Mouse (Mus musculus): ENCODE results near the gene Brox.

GRCm38 (mm10) chr1:183267666-183268065, 29.4 kb downstream of the Brox start:
- no peak for TF ChIP-seq CTCF (conservative IDR thresholded peaks at IDR 0.05; ENCODE audit: low read length)
- no peak for TF ChIP-seq POU5F1 (IDR thresholded peaks at IDR 0.05; ENCODE audit: borderline replicate concordance, low read length)

Data from E14TG2a.4 (cell line).